Mouse (Mus musculus): Measurements from ENCODE around the gene Coq8b.
A peak's percentile ranks its signal among the peaks of the same experiment; 100 is the strongest.

The Coq8b gene

GRCm38 (mm10) chr7:27232781-27233281 is at the start of gene Coq8b:
TSS of gene Coq8b (plus strand) at chr7:27233023.
- peak; percentile 87 to 88 for DNase-seq

- DNase-seq = no peak
Measured at GRCm38 (mm10) chr7:27184964-27185363, 47.9 kb upstream of the Coq8b start.

- no peak for DNase-seq
Measured at GRCm38 (mm10) chr7:27185986-27186385, 46.8 kb upstream of the Coq8b start.

- DNase-seq = no peak
Measured at GRCm38 (mm10) chr7:27189271-27189931, 43.4 kb upstream of the Coq8b start.

- DNase-seq = no peak
Measured at GRCm38 (mm10) chr7:27192434-27192833, 40.4 kb upstream of the Coq8b start.

- no peak for DNase-seq
Measured at GRCm38 (mm10) chr7:27193731-27194130, 39.1 kb upstream of the Coq8b start.

GRCm38 (mm10) chr7:27195681-27196611 is 36.9 kb upstream of the Coq8b start, which contains the start of the genes BC024978 and Snrpa:
TSS of gene BC024978 (plus strand) at chr7:27195781.
TSS of gene Snrpa (minus strand) at chr7:27196271.
- peak; percentile 92 to 95 for DNase-seq

- DNase-seq = no peak
Measured at GRCm38 (mm10) chr7:27197136-27197535, 35.7 kb upstream of the Coq8b start.

- no peak for DNase-seq
Measured at GRCm38 (mm10) chr7:27197634-27198033, 35.2 kb upstream of the Coq8b start.

- DNase-seq = no peak
Measured at GRCm38 (mm10) chr7:27198355-27198754, 34.5 kb upstream of the Coq8b start.

GRCm38 (mm10) chr7:27198779-27199178 is 34.0 kb upstream of the Coq8b start:
- DNase-seq = no peak

GRCm38 (mm10) chr7:27203730-27204449 is 28.9 kb upstream of the Coq8b start:
- DNase-seq = peak; percentile 52 to 54

- no peak for DNase-seq
Measured at GRCm38 (mm10) chr7:27212626-27213025, 20.2 kb upstream of the Coq8b start.

GRCm38 (mm10) chr7:27218586-27218985 is 14.2 kb upstream of the Coq8b start:
- peak; percentile 66 to 68 for DNase-seq

- no peak for DNase-seq
Measured at GRCm38 (mm10) chr7:27219937-27220336, 12.9 kb upstream of the Coq8b start.

- DNase-seq = no peak
Measured at GRCm38 (mm10) chr7:27221939-27222338, 10.9 kb upstream of the Coq8b start.

- no peak for DNase-seq
Measured at GRCm38 (mm10) chr7:27222538-27222937, 10.3 kb upstream of the Coq8b start.

GRCm38 (mm10) chr7:27224877-27225575 is 7.8 kb upstream of the Coq8b start:
- DNase-seq = no peak

GRCm38 (mm10) chr7:27227276-27227675 is 5.5 kb upstream of the Coq8b start:
- DNase-seq = no peak

- peak; percentile 42 to 66 for DNase-seq
Measured at GRCm38 (mm10) chr7:27227676-27228075, 5.1 kb upstream of the Coq8b start.

- peak; percentile 85 to 86 for DNase-seq
Measured at GRCm38 (mm10) chr7:27228281-27228821, 4.5 kb upstream of the Coq8b start, which contains the start of gene Itpkc. TSS of gene Itpkc (minus strand) at chr7:27228661.

GRCm38 (mm10) chr7:27228865-27229264 is 4.0 kb upstream of the Coq8b start:
- DNase-seq = no peak

All from cerebellum, postnatal 36 days (tissue).